Mouse (Mus musculus) embryonic facial prominence, embryonic 12.5 days (tissue): ENCODE data around the gene Ankrd23. TPM values are rescaled to one million over a fixed set of nuclear protein-coding genes. Genes with fewer than 3 reads are reported as not detected.

Experiments used
- ATAC-seq: fragments of 200-750 bp; cut with Nextera tagmentation; 2 replicates; pipeline ENCODE4 v1.8.0; 2017; ENCODE audit not compliant: insufficient number of reproducible peaks, insufficient read depth, low FRiP score, low TSS enrichment
- H3K27ac ChIP-seq: fragments of 300-500 bp; sonication (generic); 2 replicates; pipeline ENCODE4 v1.5.1; 2016; ENCODE audit warnings: mild to moderate bottlenecking
- H3K27me3 ChIP-seq: fragments of 300-500 bp; sonication (generic); 2 replicates; pipeline ENCODE4 v1.6.1; 2016; ENCODE audit warnings: mild to moderate bottlenecking, moderate library complexity
- H3K36me3 ChIP-seq: fragments of 300-500 bp; sonication (generic); 2 replicates; pipeline ENCODE4 v1.6.1; 2016; ENCODE audit warnings: mild to moderate bottlenecking
- H3K4me1 ChIP-seq: fragments of 300-500 bp; sonication (generic); 2 replicates; pipeline ENCODE4 v1.6.1; 2016
- H3K4me2 ChIP-seq: fragments of 300-500 bp; sonication (generic); replicated peaks from 2 replicates; pipeline ENCODE4 v1.6.1; 2016; ENCODE audit warnings: mild to moderate bottlenecking, moderate library complexity
- H3K4me3 ChIP-seq: fragments of 300-500 bp; sonication (generic); 2 replicates; pipeline ENCODE4 v1.5.1; 2016; ENCODE audit warnings: mild to moderate bottlenecking
- H3K9ac ChIP-seq: fragments of 300-500 bp; sonication (generic); 2 replicates; pipeline ENCODE4 v1.6.1; 2016; ENCODE audit warnings: mild to moderate bottlenecking, moderate library complexity
- H3K9me3 ChIP-seq: fragments of 300-500 bp; sonication (generic); 2 replicates; pipeline ENCODE4 v1.6.1; 2016; ENCODE audit warnings: mild to moderate bottlenecking, moderate library complexity
- WGBS: fragments of 180-500 bp; shearing (Covaris S2); methylation state at CpG from one replicate; pipeline ENCODE4 v1.1.7; 2016; 5-methylcytosine and 5-hydroxymethylcytosine counted together
- polyA plus RNA-seq: library from polyadenylated mRNA; unstranded; fragments of >200 nt; fragmentation: Nextera tagmentation; extraction: Ambion mirVana; gene quantifications from 2 replicates; pipeline ENCODE4 v1.2.1, GENCODE M21; 2016

Gene Ankrd23
- polyA plus RNA-seq, 1 experiment from 2014 or later, result 19.2 TPM

GRCm38 (mm10) chr1:36526903-36527302, 9.8 kb downstream of the Ankrd23 start:
- no peak overlapping the region for H3K27ac ChIP-seq
- 90% methylated on average over 10 of the region's 10 CpGs for WGBS
- no peak overlapping the region for H3K4me2 ChIP-seq
- H3K27me3 ChIP-seq, result no peaks in the 10 kb centered on the region
- ATAC-seq, result no peak
- H3K4me1 ChIP-seq, result no peaks in the 10 kb centered on the region
- no peak overlapping the region for H3K4me3 ChIP-seq
- peaks cover 48% of the 10 kb centered on the region for H3K36me3 ChIP-seq
- no peaks in the 10 kb centered on the region for H3K9me3 ChIP-seq
- no peak overlapping the region for H3K9ac ChIP-seq

GRCm38 (mm10) chr1:36525774-36526173, 10.9 kb downstream of the Ankrd23 start:
- no peak overlapping the region for H3K4me3 ChIP-seq
- H3K27me3 ChIP-seq, result no peaks in the 10 kb centered on the region
- H3K36me3 ChIP-seq, result peaks cover 54% of the 10 kb centered on the region
- no peaks in the 10 kb centered on the region for H3K9me3 ChIP-seq
- no peak overlapping the region for H3K4me2 ChIP-seq
- ATAC-seq, result no peak
- H3K9ac ChIP-seq, result no peak overlapping the region
- H3K27ac ChIP-seq, result no peak overlapping the region
- 85% methylated on average over 12 of the region's 12 CpGs for WGBS
- no peaks in the 10 kb centered on the region for H3K4me1 ChIP-seq

GRCm38 (mm10) chr1:36524058-36524457, 12.6 kb downstream of the Ankrd23 start:
- no peaks in the 10 kb centered on the region for H3K27me3 ChIP-seq

GRCm38 (mm10) chr1:36523332-36524013, 13.2 kb downstream of the Ankrd23 start:
- H3K27me3 ChIP-seq, result no peaks in the 10 kb centered on the region
- no peak for ATAC-seq
- H3K4me2 ChIP-seq, result no peak overlapping the region
- H3K4me3 ChIP-seq, result no peak overlapping the region
- no peaks in the 10 kb centered on the region for H3K4me1 ChIP-seq
- H3K27ac ChIP-seq, result no peak overlapping the region; the same call in 1 of the 2 replicates
- WGBS, result 84% methylated on average over 9 of the region's 9 CpGs
- H3K9ac ChIP-seq, result no peak overlapping the region
- H3K36me3 ChIP-seq, result peaks cover 71% of the 10 kb centered on the region
- H3K9me3 ChIP-seq, result no peaks in the 10 kb centered on the region

More at GRCm38 (mm10) chr1:36524058-36524457, 12.6 kb downstream of the Ankrd23 start:
- Histone ChIP-seq H3K4me1 (no peaks in the 10 kb centered on the region), H3K9ac (no peak overlapping the region), H3K9me3 (no peaks in the 10 kb centered on the region), H3K4me2 (no peak overlapping the region), H3K27ac (no peak overlapping the region), H3K4me3 (no peak overlapping the region), H3K36me3 (peaks cover 68% of the 10 kb centered on the region)
- no peak for ATAC-seq
- WGBS, result 92% methylated on average over 5 of the region's 5 CpGs

- ATAC-seq, result no peak
- H3K4me3 ChIP-seq, result no peak overlapping the region
- no peaks in the 10 kb centered on the region for H3K9me3 ChIP-seq
- H3K4me1 ChIP-seq, result no peaks in the 10 kb centered on the region
- H3K27me3 ChIP-seq, result no peaks in the 10 kb centered on the region
- no peak overlapping the region for H3K27ac ChIP-seq
- WGBS, result 92% methylated on average over 7 of the region's 7 CpGs
- peaks cover 75% of the 10 kb centered on the region for H3K36me3 ChIP-seq
- no peak overlapping the region for H3K4me2 ChIP-seq
- no peak overlapping the region for H3K9ac ChIP-seq
Measured at GRCm38 (mm10) chr1:36522210-36522609, 14.5 kb downstream of the Ankrd23 start.

- H3K36me3 ChIP-seq, result peaks cover 61% of the 10 kb centered on the region
- ATAC-seq, result no peak
- 83% methylated on average over 11 of the region's 11 CpGs for WGBS
Measured at GRCm38 (mm10) chr1:36519626-36520025, 17.1 kb downstream of the Ankrd23 start.

GRCm38 (mm10) chr1:36518259-36518658, 18.4 kb downstream of the Ankrd23 start:
- Histone ChIP-seq H3K27me3 (no peaks in the 10 kb centered on the region), H3K4me2 (no peak overlapping the region), H3K9ac (no peak overlapping the region), H3K36me3 (peaks cover 52% of the 10 kb centered on the region), H3K27ac (no peak overlapping the region), H3K9me3 (no peaks in the 10 kb centered on the region), H3K4me1 (peaks cover 18% of the 10 kb centered on the region), H3K4me3 (no peak overlapping the region)
- ATAC-seq, result no peak
- 82% methylated on average over 3 of the region's 3 CpGs for WGBS

More at GRCm38 (mm10) chr1:36519626-36520025, 17.1 kb downstream of the Ankrd23 start:
- Histone ChIP-seq H3K9me3 (no peaks in the 10 kb centered on the region), H3K27me3 (no peaks in the 10 kb centered on the region), H3K4me2 (no peak overlapping the region), H3K9ac (no peak overlapping the region), H3K4me1 (peaks cover 8% of the 10 kb centered on the region), H3K4me3 (no peak overlapping the region), H3K27ac (no peak overlapping the region)

- WGBS, result 38% methylated on average over 2 of the region's 2 CpGs
- Histone ChIP-seq H3K9me3 (no peaks in the 10 kb centered on the region), H3K4me1 (peaks cover 19% of the 10 kb centered on the region), H3K27me3 (no peaks in the 10 kb centered on the region), H3K9ac (no peak overlapping the region), H3K27ac (no peak overlapping the region), H3K4me3 (peak overlapping the region; percentile 94), H3K36me3 (0 out of 2 replicates have a peak, but pooled peaks cover 15% of the 10 kb centered on the region), H3K4me2 (peak overlapping the region; percentile 84)
- no peak for ATAC-seq
Measured at GRCm38 (mm10) chr1:36513718-36514117, 23.0 kb downstream of the Ankrd23 start.

- H3K4me1 ChIP-seq, result peaks cover 19% of the 10 kb centered on the region
- peak overlapping the region; percentile 87 for H3K9ac ChIP-seq
- 5% methylated on average over 1 of the region's 1 CpGs for WGBS
- H3K4me2 ChIP-seq, result peak overlapping the region; percentile 84
- H3K9me3 ChIP-seq, result no peaks in the 10 kb centered on the region
- H3K4me3 ChIP-seq, result peak overlapping the region; percentile 94
- no peak for ATAC-seq
- H3K36me3 ChIP-seq, result 0 out of 2 replicates have a peak, but pooled peaks cover 15% of the 10 kb centered on the region
- H3K27ac ChIP-seq, result no peak overlapping the region
- H3K27me3 ChIP-seq, result no peaks in the 10 kb centered on the region
Measured at GRCm38 (mm10) chr1:36513310-36513709, 23.4 kb downstream of the Ankrd23 start.

- Histone ChIP-seq H3K4me3 (peak overlapping the region; percentile 94), H3K4me2 (peak overlapping the region; percentile 84), H3K9ac (peak overlapping the region; percentile 87), H3K9me3 (no peaks in the 10 kb centered on the region), H3K27ac (no peak overlapping the region), H3K27me3 (no peaks in the 10 kb centered on the region), H3K4me1 (peaks cover 19% of the 10 kb centered on the region), H3K36me3 (0 out of 2 replicates have a peak, but pooled peaks cover 16% of the 10 kb centered on the region)
- ATAC-seq, result no peak
- WGBS, result 1% methylated on average over 16 of the region's 16 CpGs
Measured at GRCm38 (mm10) chr1:36512966-36513280, 23.8 kb downstream of the Ankrd23 start.

- whole genome bisulfite sequencing, result under 1% methylated on average over 120 of the region's 126 CpGs
- Histone ChIP-seq H3K4me1 (peaks cover 19% of the 10 kb centered on the region), H3K36me3 (peaks cover 19% of the 10 kb centered on the region; the same call in 1 of the 2 replicates), H3K27ac (peak overlapping the region; percentile 99), H3K9me3 (no peaks in the 10 kb centered on the region), H3K4me2 (peak overlapping the region; percentile 84), H3K9ac (peak overlapping the region; percentile 87), H3K27me3 (no peaks in the 10 kb centered on the region), H3K4me3 (peak overlapping the region; percentile 94)
- peak; percentile 69 for ATAC-seq
Measured at GRCm38 (mm10) chr1:36512089-36512965, 24.4 kb downstream of the Ankrd23 start.
